Mouse (Mus musculus) NIH3T3 (cell line): ENCODE measurements around the gene Mgarp.

ENCODE experiments used
- DNase-seq: peaks from one replicate; pipeline ENCODE4 v3.0.0-alpha.2; 2012; ENCODE audit warnings: low read depth

Gene Mgarp

GRCm38 (mm10) chr3:51339734-51340551 lies 56.6 kb downstream of the Mgarp start:
- DNase-seq: peak; percentile 49

DNA sequence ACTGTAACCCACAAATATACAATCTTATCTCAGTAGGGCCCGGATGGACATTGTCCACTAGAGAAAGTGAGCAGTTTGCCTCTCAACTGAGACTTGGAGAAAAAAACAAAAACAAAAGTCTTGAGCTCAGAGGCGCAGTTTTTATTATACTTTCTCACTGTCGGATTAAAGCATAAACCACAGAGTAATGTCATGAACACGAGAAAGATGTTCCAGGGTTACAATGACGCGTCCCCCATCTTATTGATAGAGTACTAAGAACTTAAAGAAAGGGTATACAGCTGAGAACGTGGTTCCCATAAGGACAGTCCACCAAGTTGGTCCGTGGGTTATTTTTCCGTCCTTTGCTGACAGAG lies 57.2 kb downstream of the Mgarp start:
- DNase-seq: no peak
